Mouse (Mus musculus) megakaryocyte, embryonic 14.5 days (primary cell): Measurements from ENCODE around the gene Cpvl. TPM values are rescaled to one million over a fixed set of nuclear protein-coding genes. Genes with fewer than 3 reads are reported as not detected.

Experiments used
- H3K27me3 ChIP-seq: replicated peaks from 2 replicates; pipeline ENCODE3; 2012; ENCODE audit warnings: inconsistent platforms
- H3K36me3 ChIP-seq: replicated peaks from 2 replicates; pipeline ENCODE3; 2012; ENCODE audit warnings: low read length, inconsistent platforms, mixed read lengths
- H3K4me1 ChIP-seq: 2 replicates; pipeline ENCODE4 v1.6.1; 2012; ENCODE audit warnings: inconsistent platforms
- H3K4me3 ChIP-seq: replicated peaks from 2 replicates; pipeline ENCODE3; 2012; ENCODE audit warnings: moderate library complexity, mild to moderate bottlenecking, inconsistent platforms
- H3K9me3 ChIP-seq: 2 replicates; pipeline ENCODE4 v1.6.1; 2012; ENCODE audit warnings: inconsistent platforms
- FLI1 ChIP-seq: IDR thresholded peaks from 2 replicates; pipeline ENCODE4 v1.6.1; 2012; ENCODE audit warnings: low read length, inconsistent platforms, mixed read lengths
- GATA1 ChIP-seq: IDR thresholded peaks from 3 replicates; pipeline ENCODE4 v1.6.1; 2012; ENCODE audit warnings: mixed read lengths, low read length, inconsistent platforms, borderline replicate concordance
- polyA plus RNA-seq: library from polyadenylated mRNA; stranded (reverse); fragments of >175 nt; gene quantifications from 2 replicates; pipeline ENCODE4 v1.2.3, GENCODE M21; 2012; ENCODE audit warnings: low replicate concordance; ENCODE audit not compliant: insufficient read depth

The Cpvl gene
- polyA plus RNA-seq, 1 experiment: not detected

GRCm38 (mm10) chr6:53996226-53996955 is 17.9 kb upstream of the Cpvl start:
- H3K36me3 ChIP-seq: no peaks in the 10 kb centered on the region
- peaks cover 13% of the 10 kb centered on the region for H3K27me3 ChIP-seq
- TF ChIP-seq FLI1: no peak
- TF ChIP-seq GATA1: no peak
- peaks cover 17% of the 10 kb centered on the region for H3K9me3 ChIP-seq
- H3K4me1 ChIP-seq: no peaks in the 10 kb centered on the region
- no peak overlapping the region for H3K4me3 ChIP-seq

- TF ChIP-seq FLI1 (no peak), GATA1 (no peak)
- Histone ChIP-seq H3K4me1 (no peaks in the 10 kb centered on the region), H3K4me3 (no peak overlapping the region), H3K36me3 (no peaks in the 10 kb centered on the region), H3K27me3 (peaks cover 15% of the 10 kb centered on the region), H3K9me3 (peaks cover 20% of the 10 kb centered on the region)
Measured at GRCm38 (mm10) chr6:53995519-53995918, 17.0 kb upstream of the Cpvl start.

GRCm38 (mm10) chr6:53992386-53992785 is 13.9 kb upstream of the Cpvl start:
- Histone ChIP-seq H3K36me3 (no peaks in the 10 kb centered on the region), H3K9me3 (peaks cover 20% of the 10 kb centered on the region), H3K4me3 (no peak overlapping the region), H3K27me3 (peaks cover 23% of the 10 kb centered on the region), H3K4me1 (no peaks in the 10 kb centered on the region)
- TF ChIP-seq FLI1 (no peak), GATA1 (no peak)

GRCm38 (mm10) chr6:53987235-53987634 is 8.8 kb upstream of the Cpvl start:
- TF ChIP-seq FLI1 (no peak), GATA1 (no peak)

GRCm38 (mm10) chr6:53986273-53986985 is 8.0 kb upstream of the Cpvl start:
- peaks cover 16% of the 10 kb centered on the region for H3K4me1 ChIP-seq
- peaks cover 31% of the 10 kb centered on the region for H3K27me3 ChIP-seq
- no peak for TF ChIP-seq FLI1
- H3K4me3 ChIP-seq: no peak overlapping the region
- peaks cover 9% of the 10 kb centered on the region for H3K9me3 ChIP-seq
- H3K36me3 ChIP-seq: no peaks in the 10 kb centered on the region

More at GRCm38 (mm10) chr6:53987235-53987634, 8.8 kb upstream of the Cpvl start:
- H3K36me3 ChIP-seq: no peaks in the 10 kb centered on the region
- no peak overlapping the region for H3K4me3 ChIP-seq
- peaks cover 31% of the 10 kb centered on the region for H3K27me3 ChIP-seq
- H3K9me3 ChIP-seq: peaks cover 9% of the 10 kb centered on the region
- peaks cover 16% of the 10 kb centered on the region for H3K4me1 ChIP-seq

- Histone ChIP-seq H3K36me3 (no peaks in the 10 kb centered on the region), H3K4me1 (peaks cover 20% of the 10 kb centered on the region), H3K9me3 (no peaks in the 10 kb centered on the region), H3K4me3 (no peak overlapping the region), H3K27me3 (peaks cover 37% of the 10 kb centered on the region)
- TF ChIP-seq FLI1: no peak
- TF ChIP-seq GATA1: no peak
Measured at GRCm38 (mm10) chr6:53983820-53984219, 5.3 kb upstream of the Cpvl start.

- TF ChIP-seq FLI1 (no peak), GATA1 (no peak)
- peaks cover 20% of the 10 kb centered on the region for H3K4me1 ChIP-seq
- H3K27me3 ChIP-seq: peaks cover 30% of the 10 kb centered on the region
- no peaks in the 10 kb centered on the region for H3K36me3 ChIP-seq
- H3K9me3 ChIP-seq: no peaks in the 10 kb centered on the region
- H3K4me3 ChIP-seq: no peak overlapping the region
Measured at GRCm38 (mm10) chr6:53982612-53983011, 4.1 kb upstream of the Cpvl start.

GRCm38 (mm10) chr6:53982047-53982600 is 3.7 kb upstream of the Cpvl start:
- Histone ChIP-seq H3K4me1 (peaks cover 20% of the 10 kb centered on the region), H3K36me3 (no peaks in the 10 kb centered on the region), H3K27me3 (peaks cover 27% of the 10 kb centered on the region), H3K9me3 (no peaks in the 10 kb centered on the region), H3K4me3 (no peak overlapping the region)
- TF ChIP-seq FLI1: no peak
- no peak for TF ChIP-seq GATA1

GRCm38 (mm10) chr6:53980817-53981480 is 2.5 kb upstream of the Cpvl start:
- Histone ChIP-seq H3K4me3 (no peak overlapping the region), H3K36me3 (no peaks in the 10 kb centered on the region), H3K27me3 (peaks cover 21% of the 10 kb centered on the region), H3K9me3 (no peaks in the 10 kb centered on the region), H3K4me1 (peaks cover 17% of the 10 kb centered on the region)
- TF ChIP-seq FLI1 (no peak), GATA1 (no peak)

- no peak for TF ChIP-seq GATA1
- TF ChIP-seq FLI1: no peak
- H3K27me3 ChIP-seq: peaks cover 31% of the 10 kb centered on the region
- H3K36me3 ChIP-seq: no peaks in the 10 kb centered on the region
- peaks cover 6% of the 10 kb centered on the region for H3K4me1 ChIP-seq
- no peak overlapping the region for H3K4me3 ChIP-seq
- H3K9me3 ChIP-seq: peaks cover 9% of the 10 kb centered on the region
Measured at GRCm38 (mm10) chr6:53974040-53974439, 4.4 kb downstream of the Cpvl start.
